ENCODE assay signal across 8 mouse cellular contexts in genomic region chr9:66069583-66069982, GRCm38 (mm10). TPM values are rescaled to one million over a fixed set of nuclear protein-coding genes. Genes with fewer than 3 reads are reported as not detected.
DNase-seq lines count a peak whose midpoint lies in the region; ATAC-seq and TF ChIP-seq lines count a peak whose summit lies in the region.

Snx22 (minus strand) TSS chr9:66069719.

- peak within 1 kb of the TSS; percentile 93 for H3K4me2 ChIP-seq in forebrain, embryonic 13.5 days
- peak within 1 kb of the TSS; percentile 88 for H3K4me2 ChIP-seq in heart, postnatal 0 days (ENCODE audit: low read depth, low read length)
- H3K4me2 ChIP-seq in neural tube, embryonic 14.5 days (ENCODE audit: low read depth, low read length), result peak within 1 kb of the TSS; percentile 94

- no peak for TF ChIP-seq EP300 in ES-Bruce4 (IDR thresholded peaks at IDR 0.05; ENCODE audit: insufficient read depth, low read depth, low read length)
- no peak for TF ChIP-seq EP300 in heart, postnatal 0 days (IDR thresholded peaks at IDR 0.05; ENCODE audit: low read depth)

- TF ChIP-seq CTCF in ES-Bruce4 (IDR thresholded peaks at IDR 0.05; ENCODE audit: low read depth, low read length), result no peak
- no peak for TF ChIP-seq CTCF in heart, postnatal 0 days (IDR thresholded peaks at IDR 0.05; ENCODE audit: low read depth)
- TF ChIP-seq CTCF in lung, adult 2 months (IDR thresholded peaks at IDR 0.05; ENCODE audit: insufficient read depth, low read length), result no peak
- no peak for TF ChIP-seq CTCF in testis, adult 2 months (IDR thresholded peaks at IDR 0.05; ENCODE audit: control insufficient read depth, insufficient read depth, insufficient replicate concordance, low read depth, low read length)

- 0% methylated on average over 21 of the region's 22 CpGs for WGBS in forebrain, embryonic 13.5 days
- 2% methylated on average over 22 of the region's 22 CpGs for WGBS in heart, postnatal 0 days
- WGBS in lung, adult 2 months, result 1% methylated on average over 22 of the region's 22 CpGs
- under 1% methylated on average over 22 of the region's 22 CpGs for WGBS in neural tube, embryonic 14.5 days

- no peaks in the 10 kb centered on the region; the same call in 1 of the 2 replicates for H3K9me3 ChIP-seq in ES-Bruce4 (replicated peaks; ENCODE audit: control insufficient read depth, insufficient read depth, low read length, poor library complexity, severe bottlenecking)
- H3K9me3 ChIP-seq in forebrain, embryonic 13.5 days (replicated peaks), result no peaks in the 10 kb centered on the region
- 0 out of 2 replicates have a peak, but pooled peaks cover 4% of the 10 kb centered on the region for H3K9me3 ChIP-seq in heart, postnatal 0 days (replicated peaks; ENCODE audit: control insufficient read depth, low read length)
- no peaks in the 10 kb centered on the region for H3K9me3 ChIP-seq in neural tube, embryonic 14.5 days (ENCODE audit: control insufficient read depth, low read length)

- DNase-seq in heart, postnatal 0 days (ENCODE audit: low spot score), result peak; percentile 61
- DNase-seq in kidney, postnatal 36 days, result peak; percentile 91 to 95
- peak; percentile 90 for DNase-seq in lung, adult 2 months

- peaks cover 12% of the 10 kb centered on the region for H3K36me3 ChIP-seq in ES-Bruce4 (ENCODE audit: control insufficient read depth, insufficient read depth, low read length, poor library complexity, severe bottlenecking)
- H3K36me3 ChIP-seq in forebrain, embryonic 13.5 days (ENCODE audit: poor library complexity, severe bottlenecking), result peaks cover 27% of the 10 kb centered on the region
- peaks cover 25% of the 10 kb centered on the region for H3K36me3 ChIP-seq in heart, postnatal 0 days (replicated peaks; ENCODE audit: control insufficient read depth, insufficient read depth, low read length)
- peaks cover 18% of the 10 kb centered on the region for H3K36me3 ChIP-seq in neural tube, embryonic 14.5 days (ENCODE audit: control insufficient read depth, insufficient read depth, low read length)
- H3K36me3 ChIP-seq in testis, adult 2 months (ENCODE audit: control insufficient read depth, insufficient read depth, low read length), result no peaks in the 10 kb centered on the region

- H3K4me1 ChIP-seq in ES-Bruce4 (ENCODE audit: control insufficient read depth, insufficient read depth, low read length), result peaks cover 5% of the 10 kb centered on the region
- peaks cover 11% of the 10 kb centered on the region for H3K4me1 ChIP-seq in forebrain, embryonic 13.5 days
- peaks cover 9% of the 10 kb centered on the region; the same call in 1 of the 2 replicates for H3K4me1 ChIP-seq in heart, postnatal 0 days (ENCODE audit: control insufficient read depth, insufficient read depth)
- H3K4me1 ChIP-seq in lung, adult 2 months (ENCODE audit: control insufficient read depth, insufficient read depth, low read length), result peaks cover 4% of the 10 kb centered on the region; the same call in 1 of the 2 replicates
- no peaks in the 10 kb centered on the region; the same call in 1 of the 2 replicates for H3K4me1 ChIP-seq in neural tube, embryonic 14.5 days (ENCODE audit: control insufficient read depth, insufficient read depth, low read length)
- H3K4me1 ChIP-seq in testis, adult 2 months (ENCODE audit: control insufficient read depth, insufficient read depth, low read length), result peaks cover 12% of the 10 kb centered on the region

- TF ChIP-seq POLR2A in ES-Bruce4 (IDR thresholded peaks at IDR 0.05; ENCODE audit: insufficient read depth, low read length), result no peak
- TF ChIP-seq POLR2A in lung, adult 2 months (IDR thresholded peaks at IDR 0.05; ENCODE audit: borderline replicate concordance, extremely low read depth, low read depth, low read length), result peak; percentile 31; the same call in 1 of the 2 replicates
- no peak for TF ChIP-seq POLR2A in testis, adult 2 months (IDR thresholded peaks at IDR 0.05; ENCODE audit: control insufficient read depth, low read depth, low read length)

- H3K4me3 ChIP-seq in ES-Bruce4 (ENCODE audit: low read depth, low read length), result peak within 1 kb of the TSS; percentile 90
- peak within 1 kb of the TSS; percentile 52 for H3K4me3 ChIP-seq in forebrain, embryonic 13.5 days
- peak within 1 kb of the TSS; percentile 50 for H3K4me3 ChIP-seq in heart, postnatal 0 days (ENCODE audit: low read depth, low read length)
- peak within 1 kb of the TSS; percentile 48 for H3K4me3 ChIP-seq in lung, adult 2 months (replicated peaks; ENCODE audit: extremely low read depth, low read depth, low read length)
- H3K4me3 ChIP-seq in neural tube, embryonic 14.5 days (ENCODE audit: low read depth, low read length), result peak within 1 kb of the TSS; percentile 48
- H3K4me3 ChIP-seq in testis, adult 2 months (ENCODE audit: control insufficient read depth, low read depth, low read length), result peak within 1 kb of the TSS; percentile 65

- no peak within 1 kb of the TSS for H3K27ac ChIP-seq in ES-Bruce4 (ENCODE audit: insufficient read depth, low read length)
- no peak within 1 kb of the TSS for H3K27ac ChIP-seq in forebrain, embryonic 13.5 days
- no peak within 1 kb of the TSS for H3K27ac ChIP-seq in heart, postnatal 0 days (ENCODE audit: low read depth)
- H3K27ac ChIP-seq in neural tube, embryonic 14.5 days (ENCODE audit: low read depth, low read length), result no peak within 1 kb of the TSS
- no peak within 1 kb of the TSS for H3K27ac ChIP-seq in testis, adult 2 months (ENCODE audit: control insufficient read depth, insufficient read depth, low read depth, low read length)

- H3K9ac ChIP-seq in ES-Bruce4 (ENCODE audit: low read depth, poor library complexity, severe bottlenecking), result peak within 1 kb of the TSS; percentile 75
- H3K9ac ChIP-seq in forebrain, embryonic 13.5 days, result peak within 1 kb of the TSS; percentile 70
- H3K9ac ChIP-seq in heart, postnatal 0 days (replicated peaks; ENCODE audit: low read depth, low read length), result peak within 1 kb of the TSS; percentile 46
- peak within 1 kb of the TSS; percentile 55 for H3K9ac ChIP-seq in neural tube, embryonic 14.5 days (replicated peaks; ENCODE audit: low read depth, low read length)

- ATAC-seq in cerebellum, adult (ENCODE audit: insufficient number of reproducible peaks, low FRiP score, low TSS enrichment), result peak; percentile 90
- ATAC-seq in forebrain, embryonic 13.5 days, result peak; percentile 92
- ATAC-seq in heart, postnatal 0 days (ENCODE audit: insufficient read depth, low read depth), result peak; percentile 87
- peak; percentile 84; the same call in 1 of the 2 replicates for ATAC-seq in neural tube, embryonic 14.5 days (ENCODE audit: low read depth)

- peaks cover 2% of the 10 kb centered on the region; the same call in 1 of the 2 replicates for H3K27me3 ChIP-seq in ES-Bruce4 (ENCODE audit: control insufficient read depth, insufficient read depth, low read length, poor library complexity, severe bottlenecking)
- peaks cover 50% of the 10 kb centered on the region for H3K27me3 ChIP-seq in forebrain, embryonic 13.5 days
- peaks cover 13% of the 10 kb centered on the region; the same call in 1 of the 2 replicates for H3K27me3 ChIP-seq in heart, postnatal 0 days (ENCODE audit: control insufficient read depth, insufficient read depth, low read length)
- 0 out of 2 replicates have a peak, but pooled peaks cover 3% of the 10 kb centered on the region for H3K27me3 ChIP-seq in neural tube, embryonic 14.5 days (ENCODE audit: control insufficient read depth, insufficient read depth, low read length)
- no peaks in the 10 kb centered on the region for H3K27me3 ChIP-seq in testis, adult 2 months (ENCODE audit: control insufficient read depth, insufficient read depth, low read length)

RNA-seq across cellular contexts. Expression of gene Snx22, which starts in this region (rescaled TPM):
- 0.38 and 0.39 TPM in 2 replicates for polyA plus RNA-seq in ES-Bruce4 (2011; ENCODE audit: insufficient read depth, insufficient read length, low read depth, missing spikeins)
- 2.7 and 3.1 TPM in 2 replicates for polyA plus RNA-seq in forebrain, embryonic 13.5 days (2015; fragmentation: Nextera tagmentation; extraction: Ambion mirVana)
- 3.0 TPM in 1 of 2 replicates, not detected in the other for total RNA-seq in heart, postnatal 0 days (2014; rRNA removed; ENCODE audit: low replicate concordance)
- polyA plus RNA-seq in heart, postnatal 0 days (2015; fragmentation: Nextera tagmentation; extraction: Ambion mirVana), result 0.74 and 0.98 TPM in 2 replicates
- polyA plus RNA-seq in lung, adult 2 months (2012; rRNA removed), result 14.5 and 18.0 TPM in 2 replicates
- polyA plus RNA-seq in neural tube, embryonic 14.5 days (2014; fragmentation: Nextera tagmentation; extraction: Ambion mirVana), result 8.0 and 8.9 TPM in 2 replicates
- 0.10 and 0.22 TPM in 2 replicates for polyA plus RNA-seq in testis, adult 2 months (2012; rRNA removed)
